Mouse (Mus musculus) brain, adult 2 months (tissue): ENCODE results near the gene Olfr1360.
"Not testable (repeated sequence)": the region's sequence is repeated elsewhere in the genome, so short reads cannot be mapped to it uniquely, and the experiment has no call there.

Experiments used
- DNase-seq: peaks from one replicate; pipeline ENCODE4 v3.0.0; 2011; ENCODE audit warnings: low read depth, low spot score

The Olfr1360 gene

DNA sequence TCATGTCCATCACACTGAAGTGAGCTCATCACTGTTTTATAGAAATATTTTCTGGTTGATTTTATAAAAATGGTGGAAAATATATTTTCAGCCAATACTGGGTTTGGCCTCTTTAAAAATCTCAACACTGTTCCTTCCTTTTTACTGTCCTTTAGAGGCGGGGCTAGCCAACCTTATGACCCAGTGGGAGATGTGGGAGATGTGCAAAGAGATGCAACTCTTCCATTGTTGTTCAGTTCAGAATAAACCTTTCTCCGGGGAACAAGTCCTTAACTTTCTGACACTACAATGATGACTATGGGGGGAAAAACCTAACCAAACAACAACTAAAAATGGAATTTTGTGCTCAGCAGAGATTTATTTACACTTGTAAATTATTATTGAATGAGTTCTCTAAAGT, at the start of gene Olfr1360:
Gene Olfr1360, minus strand, starts transcription at position 101 of the 400 bp plus-strand sequence.
- no peak for DNase-seq

DNA sequence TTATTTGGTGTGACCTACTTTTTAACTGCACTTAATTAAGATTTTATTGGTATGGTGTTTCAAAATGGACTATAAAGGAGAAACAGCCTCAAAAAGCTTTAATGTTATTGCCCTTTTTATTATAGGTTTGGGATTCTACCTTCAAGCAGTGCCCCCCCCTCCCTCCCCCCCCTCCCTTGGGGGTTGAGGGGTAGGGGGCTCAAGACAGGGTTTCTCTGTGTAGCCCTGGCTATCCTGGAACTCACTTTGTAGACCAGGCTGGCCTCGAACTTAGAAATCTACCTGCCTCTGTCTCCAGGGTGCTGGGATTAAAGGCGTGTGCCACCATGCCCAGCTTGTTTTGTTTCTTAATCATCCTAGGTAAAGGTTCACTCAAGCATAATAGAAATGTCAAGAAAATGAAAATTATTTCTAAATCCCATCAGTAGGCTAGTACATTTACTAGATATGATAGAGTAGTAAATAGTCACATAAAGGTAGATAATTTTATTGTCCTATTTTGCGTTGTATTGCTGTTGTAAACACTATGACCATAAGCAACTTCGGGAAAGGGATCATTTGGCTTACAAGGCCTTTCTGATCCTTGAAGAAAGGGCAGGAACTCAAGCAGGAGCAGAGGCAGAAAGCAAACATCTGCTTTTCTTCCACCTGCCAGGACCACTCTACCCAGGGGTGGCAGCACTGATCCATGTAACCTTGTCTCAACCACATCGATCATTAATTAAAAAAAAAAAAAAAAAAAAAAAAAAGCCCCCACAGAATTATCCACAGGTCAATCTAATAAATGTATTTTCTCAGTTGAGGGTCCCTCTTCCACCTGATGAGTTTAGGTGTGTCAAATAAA, 46.0 kb upstream of the Olfr1360 start:
- no peak for DNase-seq

DNA sequence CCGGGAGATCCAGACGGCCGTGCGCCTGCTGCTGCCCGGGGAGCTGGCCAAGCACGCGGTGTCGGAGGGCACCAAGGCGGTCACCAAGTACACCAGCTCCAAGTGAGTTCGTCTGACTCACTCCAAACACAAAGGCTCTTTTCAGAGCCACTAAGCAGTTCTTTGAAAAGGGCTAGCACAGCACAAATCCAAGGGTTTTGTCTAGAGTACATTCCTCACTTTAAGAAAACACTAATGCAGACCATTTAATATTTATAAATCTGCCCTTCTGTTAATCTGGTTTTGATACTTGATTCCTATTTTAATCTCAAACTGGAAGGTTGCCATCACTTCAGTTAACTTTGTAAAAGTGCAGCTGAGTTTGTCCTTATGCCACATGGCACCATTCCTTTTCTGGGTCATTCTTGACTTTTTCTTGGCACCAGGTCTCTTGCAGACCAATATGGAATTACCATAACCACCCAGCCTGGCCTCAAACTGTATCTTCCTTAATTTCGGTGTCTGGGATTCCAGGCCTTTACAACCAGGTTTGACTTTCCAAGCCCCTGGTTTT, 45.2 kb upstream of the Olfr1360 start:
- no peak for DNase-seq

DNA sequence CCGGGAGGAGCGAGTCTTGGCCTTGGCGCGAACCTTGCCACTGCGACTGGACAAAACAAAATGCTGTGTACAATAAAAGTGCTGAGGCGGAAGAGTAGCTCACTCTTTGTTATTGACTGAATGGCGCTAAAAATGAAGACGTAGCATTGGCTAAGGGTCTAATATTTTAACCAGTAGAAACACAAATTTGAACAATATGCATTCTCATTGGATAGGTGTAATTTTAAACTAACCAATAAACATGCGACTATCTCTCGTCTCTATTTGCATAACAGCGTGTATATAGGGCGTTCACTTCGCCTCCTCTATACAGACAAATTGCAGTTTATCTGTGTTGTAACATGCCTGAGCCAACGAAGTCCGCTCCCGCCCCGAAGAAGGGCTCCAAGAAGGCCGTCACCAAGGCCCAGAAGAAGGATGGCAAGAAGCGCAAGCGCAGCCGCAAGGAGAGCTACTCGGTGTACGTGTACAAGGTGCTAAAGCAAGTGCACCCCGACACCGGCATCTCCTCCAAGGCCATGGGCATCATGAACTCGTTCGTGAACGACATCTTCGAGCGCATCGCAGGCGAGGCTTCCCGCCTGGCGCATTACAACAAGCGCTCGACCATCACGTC, 44.7 kb upstream of the Olfr1360 start, which contains the start of gene Hist1h2bm:
Gene Hist1h2bm, plus strand, starts transcription at position 288 of the 616 bp plus-strand sequence.
- peak; percentile 96 for DNase-seq

DNA sequence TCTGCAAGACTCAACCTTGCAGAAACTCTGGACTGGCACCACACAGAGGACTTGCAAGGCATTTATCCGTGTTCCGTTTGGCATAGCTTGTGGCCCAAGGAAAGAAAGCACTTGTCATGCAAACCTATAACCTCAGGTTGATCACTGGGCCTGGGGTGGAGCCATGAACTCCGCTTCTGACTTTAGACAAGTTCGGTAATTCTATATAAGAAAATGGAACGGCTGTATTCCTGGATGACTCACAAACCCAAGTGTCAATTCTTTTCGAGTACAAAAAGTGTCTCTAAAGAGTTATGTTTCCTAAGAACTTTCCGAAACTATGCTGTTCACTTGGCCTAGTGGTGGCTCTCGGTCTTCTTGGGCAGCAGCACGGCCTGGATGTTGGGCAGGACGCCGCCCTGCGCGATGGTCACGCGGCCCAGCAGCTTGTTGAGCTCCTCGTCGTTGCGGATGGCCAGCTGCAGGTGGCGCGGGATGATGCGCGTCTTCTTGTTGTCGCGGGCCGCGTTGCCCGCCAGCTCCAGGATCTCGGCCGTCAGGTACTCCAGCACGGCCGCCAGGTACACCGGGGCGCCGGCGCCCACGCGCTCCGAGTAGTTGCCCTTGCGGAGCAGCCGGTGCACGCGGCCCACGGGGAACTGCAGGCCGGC, 44.0 kb upstream of the Olfr1360 start:
- not testable (repeated sequence) for DNase-seq

DNA sequence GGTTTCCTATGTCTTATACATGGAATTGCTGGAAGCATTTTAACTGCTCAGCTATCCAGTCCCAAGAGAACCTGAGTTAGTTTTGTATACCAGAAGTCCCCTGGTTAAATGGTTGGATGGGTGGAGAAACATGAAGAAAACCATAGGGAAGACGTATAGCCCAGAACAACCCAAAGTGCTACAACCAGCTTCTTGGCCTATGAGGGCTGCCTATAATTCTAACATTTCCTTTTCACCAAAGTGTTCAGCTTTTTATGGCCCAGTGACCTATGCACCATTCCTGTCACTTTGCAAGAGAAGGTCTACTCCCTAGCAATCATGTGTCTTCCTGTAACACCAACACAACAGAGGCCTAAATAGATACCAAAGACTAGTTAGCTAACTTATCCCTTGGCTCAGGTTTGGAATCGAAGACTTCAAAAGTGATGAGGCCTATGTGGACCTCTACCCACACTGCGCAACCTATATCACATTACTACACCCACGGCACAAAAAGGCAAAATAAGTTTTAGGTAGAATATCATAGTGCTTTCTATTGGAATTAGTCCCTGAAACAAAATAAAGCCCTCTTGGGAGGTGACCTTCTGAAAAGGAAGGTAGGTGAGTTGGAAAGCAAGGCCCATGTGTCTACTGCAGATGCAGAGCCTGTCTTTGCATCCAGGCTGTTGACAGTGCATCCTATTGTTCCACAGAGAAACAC, 41.3 kb upstream of the Olfr1360 start:
- DNase-seq: no peak

DNA sequence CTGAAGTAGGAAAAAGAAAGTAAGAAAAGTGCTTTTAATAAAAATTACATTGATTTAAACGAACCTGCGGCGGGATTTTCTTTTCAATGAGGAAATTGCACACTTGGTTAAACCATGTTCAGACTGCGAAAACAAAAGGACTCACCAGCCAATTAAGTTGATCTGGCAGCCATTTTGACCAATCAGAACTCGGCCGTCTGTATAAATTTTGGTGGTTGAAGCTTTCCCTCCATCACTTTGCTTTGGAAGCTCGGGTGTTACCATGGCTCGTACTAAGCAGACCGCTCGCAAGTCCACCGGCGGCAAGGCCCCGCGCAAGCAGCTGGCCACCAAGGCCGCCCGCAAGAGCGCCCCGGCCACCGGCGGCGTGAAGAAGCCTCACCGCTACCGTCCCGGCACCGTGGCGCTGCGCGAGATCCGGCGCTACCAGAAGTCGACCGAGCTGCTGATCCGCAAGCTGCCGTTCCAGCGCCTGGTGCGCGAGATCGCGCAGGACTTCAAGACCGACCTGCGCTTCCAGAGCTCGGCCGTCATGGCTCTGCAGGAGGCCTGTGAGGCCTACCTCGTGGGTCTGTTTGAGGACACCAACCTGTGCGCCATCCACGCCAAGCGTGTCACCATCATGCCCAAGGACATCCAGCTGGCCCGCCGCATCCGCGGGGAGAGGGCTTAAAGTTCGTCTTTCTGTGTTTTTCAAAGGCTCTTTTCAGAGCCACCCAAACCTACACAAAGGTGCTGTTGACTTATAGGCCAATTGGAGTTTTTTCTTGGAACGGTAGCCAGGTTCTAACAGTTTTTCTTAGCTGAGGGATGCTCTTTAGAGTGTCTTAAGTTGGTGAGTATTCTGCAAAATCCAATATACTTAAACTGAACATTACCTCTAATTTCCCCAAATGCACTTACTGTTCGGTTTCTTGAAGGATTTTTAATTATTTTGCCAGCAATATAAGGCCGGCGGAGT, 40.5 kb upstream of the Olfr1360 start, which contains the start of gene Hist1h3h:
Gene Hist1h3h, plus strand, starts transcription at position 263 of the 961 bp plus-strand sequence.
- DNase-seq: peak; percentile 97

DNA sequence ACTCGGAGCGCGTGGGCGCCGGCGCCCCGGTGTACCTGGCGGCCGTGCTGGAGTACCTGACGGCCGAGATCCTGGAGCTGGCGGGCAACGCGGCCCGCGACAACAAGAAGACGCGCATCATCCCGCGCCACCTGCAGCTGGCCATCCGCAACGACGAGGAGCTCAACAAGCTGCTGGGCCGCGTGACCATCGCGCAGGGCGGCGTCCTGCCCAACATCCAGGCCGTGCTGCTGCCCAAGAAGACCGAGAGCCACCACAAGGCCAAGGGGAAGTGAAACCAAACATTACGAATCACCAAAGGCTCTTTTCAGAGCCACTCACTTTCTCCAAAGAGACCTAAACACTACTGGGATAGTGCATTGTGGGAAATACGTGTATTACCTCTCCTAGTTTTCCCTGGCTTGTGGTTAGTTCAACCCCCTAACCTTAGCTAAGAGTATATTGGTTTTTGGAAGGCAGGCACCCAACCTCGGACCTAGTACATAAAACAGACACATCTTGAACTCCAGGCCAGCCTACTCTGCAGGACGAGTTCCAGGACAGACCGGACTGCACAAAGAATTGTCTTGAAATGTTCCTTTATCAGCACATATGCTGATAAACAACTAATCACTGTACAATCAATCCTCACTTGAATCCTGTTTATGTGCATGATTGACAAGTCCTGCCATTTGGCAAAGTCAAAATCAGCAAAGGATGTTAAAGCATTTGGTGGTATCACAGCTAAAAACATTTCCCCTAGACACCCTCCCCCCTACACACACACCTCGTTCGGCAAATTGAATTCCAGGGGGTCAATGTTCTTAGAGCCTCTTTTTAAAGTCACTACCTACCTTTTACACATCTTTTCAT, 39.6 kb upstream of the Olfr1360 start:
- peak; percentile 32 for DNase-seq

DNA sequence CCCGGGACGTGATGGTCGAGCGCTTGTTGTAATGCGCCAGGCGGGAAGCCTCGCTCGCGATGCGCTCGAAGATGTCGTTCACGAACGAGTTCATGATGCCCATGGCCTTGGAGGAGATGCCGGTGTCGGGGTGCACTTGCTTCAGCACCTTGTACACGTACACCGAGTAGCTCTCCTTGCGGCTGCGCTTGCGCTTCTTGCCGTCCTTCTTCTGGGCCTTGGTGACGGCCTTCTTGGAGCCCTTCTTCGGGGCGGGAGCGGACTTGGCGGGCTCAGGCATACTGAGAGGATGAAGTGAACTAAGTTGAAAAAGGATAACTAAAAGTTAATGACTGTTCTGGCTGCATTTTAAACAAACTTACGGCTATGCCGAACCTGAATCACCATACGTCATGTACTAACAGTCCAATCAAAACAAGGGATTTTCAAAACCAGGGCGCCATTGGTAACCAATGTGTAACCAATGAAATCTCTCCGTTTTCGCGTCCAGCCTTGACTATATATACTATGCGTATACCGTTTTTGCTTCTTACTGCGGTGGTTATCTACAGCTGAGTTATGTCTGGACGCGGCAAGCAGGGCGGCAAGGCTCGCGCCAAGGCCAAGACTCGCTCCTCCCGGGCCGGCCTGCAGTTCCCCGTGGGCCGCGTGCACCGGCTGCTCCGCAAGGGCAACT, 38.8 kb upstream of the Olfr1360 start, which contains the start of the genes Hist1h2bl and Hist1h2ai:
Gene Hist1h2bl, minus strand, starts transcription at position 280 of the 676 bp plus-strand sequence.
Gene Hist1h2ai, plus strand, starts transcription at position 559 of the 676 bp plus-strand sequence.
- DNase-seq: peak; percentile 97

DNA sequence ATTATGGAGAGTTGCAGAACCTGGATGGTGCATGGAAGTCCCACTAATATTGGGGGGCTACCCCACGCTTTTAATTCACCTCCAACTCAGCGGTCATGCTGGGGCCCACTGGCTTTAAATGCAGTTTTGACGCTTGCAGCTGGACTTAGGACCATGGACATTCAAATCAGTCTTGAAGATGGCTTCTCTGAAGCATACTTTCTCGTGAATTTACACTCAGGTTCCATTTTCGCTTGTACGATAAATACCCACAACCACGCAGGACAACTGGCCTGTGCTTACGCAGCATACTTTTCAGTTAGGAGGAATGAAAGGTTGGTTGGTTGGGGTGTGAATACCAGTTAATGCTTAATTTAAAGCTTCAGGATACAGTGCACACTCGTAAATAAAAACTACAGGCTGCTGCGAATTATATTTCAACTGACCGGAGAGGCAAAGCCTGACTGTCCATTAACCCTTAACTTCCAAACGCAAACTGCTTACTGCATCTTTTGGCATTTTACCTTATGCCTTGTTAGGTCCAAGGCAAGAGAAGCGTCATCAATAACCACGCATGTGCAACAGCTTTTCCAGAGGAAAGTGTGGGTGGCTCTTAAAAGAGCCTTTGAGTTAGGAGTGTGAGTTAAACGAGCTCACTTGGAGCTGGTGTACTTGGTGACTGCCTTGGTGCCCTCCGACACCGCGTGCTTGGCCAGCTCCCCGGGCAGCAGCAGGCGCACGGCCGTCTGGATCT, 38.1 kb upstream of the Olfr1360 start:
- DNase-seq: peak; percentile 74

DNA sequence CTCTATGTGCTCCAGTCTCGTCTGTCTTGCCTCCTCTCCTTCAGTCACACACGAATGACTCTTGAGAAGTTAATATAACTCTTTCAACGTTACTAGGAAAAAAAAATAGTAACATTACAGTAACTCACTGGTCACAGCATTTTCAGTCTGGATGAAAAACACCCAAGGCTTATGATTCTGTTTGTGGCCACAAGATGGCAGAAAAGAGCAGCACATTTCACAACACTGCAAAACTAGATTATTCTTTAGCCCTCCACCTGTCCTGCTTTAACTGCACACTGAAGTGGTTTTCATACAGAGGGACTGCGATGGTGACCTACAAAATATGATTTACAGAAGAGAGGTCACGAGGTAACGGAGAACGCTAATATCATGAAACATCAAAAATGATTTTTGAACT, 37.5 kb upstream of the Olfr1360 start:
- peak; percentile 85 for DNase-seq

DNA sequence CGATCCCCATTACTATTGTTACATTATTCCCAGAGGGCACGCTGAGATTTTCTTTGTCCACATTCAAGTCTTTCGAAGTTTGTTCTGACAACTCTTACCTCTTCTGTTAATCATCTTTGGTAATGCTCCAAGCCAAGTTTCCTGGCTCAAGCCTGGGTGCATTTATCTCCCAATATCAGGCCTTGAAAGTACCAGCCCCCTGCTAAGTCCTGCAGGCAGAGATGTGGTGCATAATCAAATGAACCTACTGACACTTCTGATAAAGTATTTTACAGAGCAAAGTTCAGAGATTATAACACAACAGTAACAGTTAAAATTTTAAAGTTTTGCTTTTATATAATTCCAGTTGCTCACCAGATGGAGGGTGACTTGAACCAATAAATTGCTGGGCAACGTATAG, 34.5 kb upstream of the Olfr1360 start:
- no peak for DNase-seq

DNA sequence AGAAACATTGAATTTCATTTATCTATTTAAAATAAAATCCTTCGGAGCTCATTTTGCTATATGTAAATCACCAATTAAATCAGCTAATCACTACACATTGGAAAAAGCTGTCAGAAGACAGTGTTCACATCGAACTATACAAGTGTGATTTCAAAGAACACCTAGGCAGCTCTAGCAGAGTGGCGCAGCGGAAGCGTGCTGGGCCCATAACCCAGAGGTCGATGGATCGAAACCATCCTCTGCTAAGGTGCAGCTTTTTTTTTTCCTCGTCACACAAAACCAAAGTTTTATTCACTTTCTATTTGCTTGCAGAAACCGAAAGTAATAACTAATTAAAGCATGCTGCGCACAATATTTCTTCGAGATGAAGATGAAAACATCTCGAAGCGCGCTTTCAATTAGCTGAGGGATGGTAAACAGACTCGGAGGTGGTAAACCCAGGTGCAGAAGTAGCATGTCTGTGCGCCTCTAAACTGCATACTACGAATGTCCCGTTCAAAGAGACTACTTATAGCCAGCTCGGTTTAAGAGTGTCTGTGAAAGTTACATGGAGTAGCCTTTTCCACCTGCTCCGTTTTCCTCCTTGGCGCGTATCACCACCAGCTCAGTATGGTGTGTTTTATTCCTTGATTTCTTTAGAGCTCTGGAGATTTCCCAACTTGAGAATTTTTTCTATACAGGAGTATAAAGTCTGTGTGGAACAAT, 33.8 kb upstream of the Olfr1360 start:
- peak; percentile 77 for DNase-seq

DNA sequence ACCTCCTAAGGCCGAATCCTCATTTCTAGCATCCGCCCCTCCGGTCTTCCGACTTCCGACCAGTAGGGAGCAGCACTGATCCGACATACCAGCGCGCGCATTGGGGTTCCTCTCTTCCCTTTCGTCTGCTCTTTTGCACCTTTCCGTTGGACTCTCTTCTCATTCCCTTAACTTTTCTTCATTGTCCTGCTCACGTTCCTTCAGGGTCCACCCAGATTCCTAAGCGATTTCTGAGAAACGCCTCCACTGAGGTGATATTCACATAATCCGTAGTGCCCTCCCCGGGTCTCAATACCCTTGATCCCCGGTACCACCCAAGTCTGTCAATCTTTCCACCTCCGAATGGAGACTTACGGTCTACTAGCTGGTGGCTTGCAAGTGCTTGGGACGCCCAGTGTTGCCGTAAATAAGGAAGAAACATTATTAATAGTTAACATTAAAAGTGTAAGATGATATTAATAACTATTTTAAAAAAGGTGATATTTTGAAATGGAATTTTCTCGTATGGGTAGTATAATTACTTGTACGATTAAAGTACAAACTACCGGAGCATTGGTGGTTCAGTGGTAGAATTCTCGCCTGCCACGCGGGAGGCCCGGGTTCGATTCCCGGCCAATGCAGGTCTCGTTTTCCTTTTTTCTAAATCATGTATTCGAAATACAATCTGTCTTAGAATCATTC, 33.0 kb upstream of the Olfr1360 start:
- DNase-seq: peak; percentile 93

DNA sequence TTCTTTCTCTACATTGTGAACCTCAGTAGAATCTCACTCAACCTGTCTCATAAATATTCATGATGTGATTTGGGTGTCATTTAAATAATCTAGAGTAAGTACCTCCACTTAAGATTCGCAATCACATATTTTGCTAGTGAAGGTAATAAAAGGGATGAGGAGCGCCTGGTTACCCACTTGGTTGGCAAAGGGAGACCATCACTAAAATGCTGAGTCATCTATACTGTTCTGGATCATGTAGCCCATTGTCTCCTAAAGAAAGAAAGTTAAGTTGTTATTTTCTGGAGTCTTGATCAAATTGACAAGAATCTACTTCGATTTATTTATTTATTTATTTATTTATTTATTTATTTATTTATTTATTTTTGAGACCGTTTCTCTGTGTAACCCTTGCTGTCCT, 29.5 kb upstream of the Olfr1360 start:
- DNase-seq: no peak

DNA sequence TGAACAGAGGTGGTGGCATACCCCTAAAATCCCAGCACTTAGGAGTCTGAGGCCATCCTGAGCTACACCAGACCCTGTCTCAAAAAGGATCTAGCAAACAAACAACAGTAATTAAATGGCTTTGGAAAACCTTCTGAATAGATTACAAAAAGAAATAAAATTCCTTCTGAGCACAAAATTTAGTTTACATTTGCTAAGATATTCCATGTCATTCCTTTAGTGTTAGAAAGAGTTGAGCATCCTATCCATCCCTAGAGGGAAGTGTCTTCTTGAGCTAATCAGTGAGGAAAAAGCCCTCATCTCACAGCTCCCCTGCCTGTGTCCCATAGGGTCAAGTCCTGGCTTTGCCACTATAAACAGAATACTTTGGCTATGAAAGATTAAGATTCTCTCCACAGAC, 20.6 kb upstream of the Olfr1360 start, which contains the start of gene Olfr1359:
Gene Olfr1359, plus strand, starts transcription at position 301 of the 400 bp plus-strand sequence.
- DNase-seq: no peak

DNA sequence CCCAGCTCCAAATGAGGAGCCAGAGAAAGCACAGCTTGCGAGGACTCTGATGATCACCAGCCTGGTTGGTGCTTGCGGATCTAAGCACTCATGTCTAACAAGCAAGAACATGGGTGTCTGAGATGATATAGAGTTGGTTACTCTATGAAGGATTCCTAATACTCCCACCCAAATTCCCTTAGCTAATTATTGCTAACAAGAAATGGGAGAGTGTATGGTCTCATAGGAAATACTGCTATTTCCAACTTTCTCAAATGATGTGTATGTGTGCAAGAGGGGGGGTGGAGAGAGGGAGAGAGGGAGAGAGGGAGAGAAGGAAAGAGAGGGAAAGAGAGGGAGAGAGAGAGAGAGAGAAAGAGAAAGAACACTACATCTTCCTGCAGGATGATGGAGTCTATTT, 13.9 kb downstream of the Olfr1360 start, which contains the start of gene Olfr1361:
Gene Olfr1361, minus strand, starts transcription at position 101 of the 400 bp plus-strand sequence.
- no peak for DNase-seq
